Mouse (Mus musculus): ENCODE results near the gene Rab39.

The Rab39 gene

DNA sequence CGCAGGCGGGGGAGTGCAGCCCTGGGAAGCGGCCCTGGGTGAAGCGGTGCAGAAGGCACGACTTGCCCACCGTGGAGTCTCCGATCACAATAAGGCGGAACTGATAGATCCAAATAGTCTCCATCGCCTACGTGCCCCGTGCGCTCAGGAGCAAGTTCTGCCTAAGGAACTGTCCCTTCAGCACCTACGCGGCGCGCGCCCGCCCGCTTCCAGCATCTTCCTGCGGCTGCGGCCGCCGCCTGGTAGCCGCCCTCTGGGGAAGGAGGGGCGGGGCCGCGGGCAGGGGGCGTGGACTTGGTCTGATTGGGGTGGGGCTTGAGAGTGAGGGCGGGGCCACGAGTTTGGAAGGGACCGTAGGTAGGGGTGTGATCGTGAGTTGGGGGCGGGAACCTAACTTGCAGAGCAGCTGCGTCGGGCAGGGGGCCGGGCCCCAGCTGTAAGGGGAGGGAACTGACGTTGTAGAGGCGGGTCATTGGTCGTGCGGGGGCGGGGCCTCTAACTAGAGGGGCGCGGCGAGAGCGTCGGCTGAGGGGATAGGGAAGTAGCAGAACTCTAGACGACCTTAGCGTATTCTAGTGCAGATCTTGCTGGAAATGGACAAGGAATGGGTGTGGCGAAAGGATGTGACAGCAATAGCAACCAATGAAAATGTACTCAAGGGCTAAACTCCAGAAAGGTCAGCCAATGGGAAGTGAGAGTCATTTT lies at the start of gene Rab39:
Gene Rab39 (minus strand): TSS at position 241 of the 705 bp plus-strand sequence.
- DNase-seq (ENCODE audit: extremely low spot score, low read depth, low spot score), result peak; percentile 47

DNA sequence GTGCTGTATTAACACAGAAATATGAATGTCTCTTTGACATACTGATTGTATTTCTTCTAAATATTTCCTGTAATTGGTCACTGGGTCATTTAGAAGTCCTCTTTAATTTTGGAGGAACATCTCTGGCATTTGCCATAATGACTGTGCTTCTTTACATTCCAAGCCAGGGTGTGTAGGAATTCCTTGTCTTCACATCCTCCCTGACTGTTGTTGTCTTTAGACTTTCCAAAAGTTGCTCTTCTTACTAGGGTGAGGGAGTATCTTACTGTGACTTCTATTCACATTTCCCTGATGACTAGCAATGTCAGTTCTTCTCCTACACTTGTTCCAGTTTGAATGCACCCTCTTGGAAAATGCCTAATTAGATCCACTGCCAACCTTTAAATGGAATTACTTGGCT lies 48.8 kb upstream of the Rab39 start:
- DNase-seq (ENCODE audit: extremely low spot score, low read depth, low spot score), result no peak

DNA sequence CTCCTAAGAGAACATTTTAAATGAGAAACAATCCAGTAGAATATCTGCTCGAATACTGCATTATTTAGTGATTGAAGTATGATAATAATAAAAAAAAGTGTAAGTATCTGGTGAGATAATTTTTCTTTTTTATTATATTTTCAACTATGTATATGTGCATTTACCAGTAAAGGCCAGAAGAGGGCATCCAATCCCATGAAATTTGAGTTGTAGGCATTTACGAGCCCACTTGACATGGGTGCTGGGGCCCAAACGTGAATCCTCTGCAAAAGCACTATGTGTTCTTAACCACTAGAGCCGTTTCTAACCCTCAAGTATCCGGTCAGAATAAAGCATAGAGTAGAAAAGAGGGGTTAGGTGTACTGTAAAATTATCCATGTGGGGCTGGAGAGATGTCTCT lies 44.9 kb upstream of the Rab39 start:
- no peak for DNase-seq (ENCODE audit: extremely low spot score, low read depth, low spot score)

DNA sequence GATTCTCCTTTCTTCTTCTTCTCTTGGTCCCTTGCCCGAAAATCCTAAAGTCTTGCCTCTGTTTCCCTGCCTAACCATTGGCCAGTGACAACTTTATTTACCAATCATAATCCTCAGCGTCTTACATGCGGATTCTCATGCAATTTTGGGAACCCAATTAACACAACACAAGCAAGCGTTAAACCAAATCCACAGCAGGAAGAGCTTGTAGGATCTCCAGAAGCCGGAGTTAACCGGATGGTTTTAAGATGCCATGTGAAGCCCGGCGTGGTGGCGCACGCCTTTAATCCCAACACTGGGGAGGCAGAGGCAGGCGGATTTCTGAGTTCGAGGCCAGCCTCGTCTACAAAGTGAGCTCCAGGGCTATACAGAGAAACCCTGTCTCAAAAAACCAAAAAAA lies 44.4 kb upstream of the Rab39 start:
- no peak for DNase-seq (ENCODE audit: extremely low spot score, low read depth, low spot score)

DNA sequence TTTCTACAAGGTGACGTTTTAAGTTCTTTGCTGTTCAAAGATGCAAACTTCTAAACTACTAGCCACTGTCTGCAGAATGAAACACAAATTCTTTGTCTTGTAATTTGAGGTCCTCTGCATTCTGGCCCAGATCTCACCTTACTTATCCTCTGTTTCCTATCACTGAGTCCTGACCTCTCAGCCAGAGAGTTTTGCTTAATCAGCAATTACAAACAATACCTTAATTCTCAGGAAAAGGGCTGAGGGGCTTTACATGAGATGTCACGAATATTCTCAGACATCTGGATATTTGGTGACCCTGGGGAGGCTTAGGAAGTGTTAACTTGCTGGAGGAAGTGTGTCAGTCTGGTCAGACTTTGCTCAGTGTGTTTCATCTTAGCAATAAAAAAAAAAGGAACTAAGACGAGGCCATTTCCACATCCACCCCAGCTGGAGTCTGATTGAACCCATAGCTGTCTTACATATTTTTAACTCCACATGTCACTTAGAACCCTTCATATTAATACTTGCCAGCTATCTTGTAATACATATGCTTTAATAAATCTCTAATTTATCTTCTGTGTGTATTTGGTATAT lies 34.9 kb upstream of the Rab39 start:
- DNase-seq (ENCODE audit: extremely low spot score, low read depth, low spot score), result no peak

DNA sequence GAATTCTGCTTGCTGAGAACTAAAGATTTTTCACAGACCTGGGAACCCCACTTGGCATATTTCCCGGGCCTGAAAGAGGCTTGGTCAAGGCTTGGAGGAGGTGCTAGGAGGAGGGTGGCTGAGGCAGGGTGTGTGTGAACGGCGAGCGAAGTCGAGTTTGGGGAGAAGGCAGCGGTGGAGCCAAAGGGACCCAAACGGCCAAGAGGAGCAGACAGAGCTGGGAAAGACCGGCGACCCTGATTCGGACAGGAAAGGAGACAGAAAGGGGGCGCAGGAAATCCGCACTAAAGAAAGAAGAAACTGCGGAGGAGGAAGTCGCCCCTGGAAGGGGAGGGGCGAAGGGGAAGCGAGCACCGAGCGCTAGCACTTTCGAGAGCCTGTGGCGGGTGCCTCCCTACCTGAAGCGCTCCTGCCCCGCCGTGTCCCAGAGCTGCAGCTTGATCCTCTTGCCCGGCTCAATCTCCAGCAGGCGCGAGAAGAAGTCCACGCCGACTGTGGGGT lies 491 bp downstream of the Rab39 start:
- no peak for DNase-seq (ENCODE audit: extremely low spot score, low read depth, low spot score)

DNA sequence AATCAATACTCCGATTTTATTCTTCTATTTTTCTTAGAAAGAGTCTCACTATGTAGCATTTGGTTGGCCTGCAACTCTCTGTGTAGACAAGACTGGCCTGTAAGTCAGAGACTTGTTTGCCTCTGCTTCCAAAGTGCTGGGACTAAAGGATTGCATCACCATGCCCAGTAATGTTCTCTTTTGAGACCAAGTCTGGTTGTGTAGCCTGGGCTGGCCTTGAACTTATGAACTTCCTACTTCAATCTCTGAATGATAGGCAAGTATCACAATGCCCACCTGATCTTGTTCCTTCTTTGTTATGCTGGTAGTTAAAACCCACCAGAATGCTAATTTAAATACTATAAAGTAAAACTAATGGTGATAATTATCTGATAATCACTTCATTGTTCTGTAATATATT lies 3.0 kb downstream of the Rab39 start:
- no peak for DNase-seq (ENCODE audit: extremely low spot score, low read depth, low spot score)

DNA sequence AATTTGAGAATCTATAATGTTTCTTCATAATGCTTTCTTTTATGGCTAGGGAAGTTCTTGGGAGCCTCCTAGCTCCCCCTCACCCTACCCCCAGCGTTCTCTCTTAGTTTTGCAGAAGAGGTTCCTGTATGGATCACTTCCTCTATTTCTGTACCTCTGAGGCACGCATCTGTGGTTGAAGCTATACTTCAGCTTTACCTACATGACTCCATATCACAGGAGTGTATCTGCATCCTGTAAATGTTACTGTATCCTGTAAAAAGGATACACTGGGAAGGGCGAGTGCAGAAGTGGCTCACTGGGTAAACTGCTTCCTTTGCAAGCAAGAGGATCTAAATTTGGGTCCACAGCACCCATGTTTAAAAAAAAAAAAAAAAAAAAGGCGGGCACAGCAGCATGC lies 5.5 kb downstream of the Rab39 start:
- no peak for DNase-seq (ENCODE audit: extremely low spot score, low read depth, low spot score)

DNA sequence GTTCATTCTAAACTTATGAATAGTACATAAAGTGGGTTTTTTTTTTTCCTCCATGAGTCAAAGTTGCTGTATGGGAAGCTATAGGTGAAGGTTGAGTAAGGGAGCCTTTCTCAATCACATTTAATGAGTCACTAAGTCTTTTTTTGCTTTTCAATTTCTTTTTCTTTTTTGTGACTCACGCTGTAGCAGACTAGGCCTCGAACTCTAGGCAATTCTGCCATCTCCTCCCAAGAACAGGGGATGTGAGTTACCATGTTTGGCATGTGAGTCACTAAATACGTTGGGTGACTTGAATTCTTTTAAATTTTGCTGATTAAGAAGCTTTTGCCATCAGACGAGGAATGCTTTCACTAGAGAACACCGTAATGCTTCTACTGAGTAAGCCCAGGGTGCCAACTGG lies 10.2 kb downstream of the Rab39 start:
- DNase-seq (ENCODE audit: extremely low spot score, low read depth, low spot score), result no peak

DNA sequence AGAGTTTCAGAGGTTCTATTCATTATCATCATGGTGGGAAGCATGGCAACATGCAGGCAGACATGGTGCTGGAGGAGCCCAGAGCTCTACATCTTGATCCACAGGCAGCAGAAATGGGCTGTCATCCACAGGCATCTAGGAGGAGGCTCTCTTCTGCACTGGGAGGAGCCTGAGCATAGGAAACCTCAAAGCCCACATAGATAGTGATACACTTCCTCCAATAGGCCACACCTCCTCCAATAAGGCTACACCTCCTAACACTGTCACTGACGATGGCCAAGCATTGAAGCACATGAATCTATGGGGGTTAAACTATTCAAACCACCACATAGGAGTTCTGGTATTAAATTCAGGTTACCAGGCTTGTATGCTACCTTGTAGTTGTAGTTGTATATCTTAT lies 12.3 kb downstream of the Rab39 start:
- DNase-seq (ENCODE audit: extremely low spot score, low read depth, low spot score), result no peak

DNA sequence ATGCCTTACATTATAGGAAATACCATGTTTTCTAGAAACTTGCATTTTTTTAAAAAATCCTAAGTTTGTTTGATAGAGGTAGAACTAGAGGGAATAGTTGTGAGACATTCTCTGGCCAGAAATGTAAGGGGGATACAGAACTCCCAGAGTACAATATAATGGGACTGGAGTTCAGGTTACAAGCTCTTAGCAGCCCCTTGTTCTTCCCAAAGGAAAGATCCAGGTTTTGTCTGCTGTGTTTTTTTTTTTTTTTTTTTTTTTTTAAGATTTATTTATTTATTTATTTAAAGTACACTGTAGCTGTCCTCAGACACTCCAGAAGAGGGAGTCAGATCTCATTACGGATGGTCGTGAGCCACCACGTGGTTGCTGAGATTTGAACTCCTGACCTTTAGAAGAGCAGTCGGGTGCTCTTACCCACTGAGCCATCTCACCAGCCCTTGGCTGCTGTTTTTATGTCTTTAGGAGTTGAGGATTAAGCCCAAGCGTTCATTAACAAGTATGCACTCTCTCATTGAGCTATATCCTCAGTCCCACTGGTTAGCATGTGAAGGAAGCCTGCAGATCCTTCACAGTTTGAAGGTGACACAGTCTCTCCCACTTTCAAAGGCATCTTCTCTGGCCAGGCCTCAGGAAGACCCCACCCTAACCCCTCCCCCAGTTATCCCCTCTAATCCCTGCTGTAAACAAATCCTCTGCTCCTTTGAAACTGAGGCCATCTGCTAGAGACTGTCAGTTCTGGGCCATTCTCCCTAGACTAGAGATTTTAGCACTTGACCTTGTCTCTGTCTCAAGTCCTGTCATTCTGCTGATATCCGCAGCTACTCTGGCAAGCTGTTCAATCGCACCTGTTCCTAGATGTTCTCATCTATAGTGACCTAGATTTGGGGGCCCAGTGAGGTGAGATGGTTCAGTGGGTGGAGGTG lies 14.0 kb downstream of the Rab39 start:
- no peak for DNase-seq (ENCODE audit: extremely low spot score, low read depth, low spot score)

DNA sequence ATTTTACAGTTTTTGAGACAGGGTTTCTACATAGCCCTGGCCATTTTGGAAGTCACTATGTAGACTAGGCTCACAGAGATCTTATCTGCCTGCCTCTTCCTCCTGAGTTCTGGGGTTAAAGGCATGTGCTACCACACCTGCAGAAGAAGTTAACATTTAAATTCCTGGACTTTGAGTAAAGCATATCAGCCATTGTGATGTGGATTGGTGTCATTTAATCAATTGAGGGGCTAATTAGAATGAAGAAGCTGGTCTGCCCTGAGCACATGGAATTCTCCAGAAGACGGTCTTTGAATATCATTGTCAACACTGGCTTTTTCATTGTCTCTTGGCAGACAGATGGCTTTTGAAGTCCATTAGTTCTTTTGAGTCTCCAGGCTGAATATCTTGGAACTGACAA lies 25.2 kb downstream of the Rab39 start:
- DNase-seq (ENCODE audit: extremely low spot score, low read depth, low spot score), result no peak

DNA sequence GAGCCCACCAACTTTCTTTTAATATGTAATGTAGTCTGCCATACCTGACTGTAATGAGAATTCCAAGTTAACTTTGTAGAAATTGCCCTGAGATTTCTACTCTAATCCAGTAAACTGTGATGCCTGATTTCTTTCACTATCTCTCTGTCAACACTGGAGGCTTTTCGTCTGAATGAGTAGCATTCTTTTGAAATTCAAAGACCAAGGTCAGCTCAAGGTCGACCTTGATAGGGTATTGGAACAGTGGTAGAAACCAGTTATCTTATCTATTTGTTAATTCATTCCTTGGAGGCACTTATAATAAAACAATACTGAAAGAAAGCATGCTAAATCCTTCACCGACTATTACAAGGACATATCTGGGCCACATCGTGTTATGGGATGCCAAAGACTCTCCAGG lies 29.1 kb downstream of the Rab39 start:
- DNase-seq (ENCODE audit: extremely low spot score, low read depth, low spot score), result no peak

DNA sequence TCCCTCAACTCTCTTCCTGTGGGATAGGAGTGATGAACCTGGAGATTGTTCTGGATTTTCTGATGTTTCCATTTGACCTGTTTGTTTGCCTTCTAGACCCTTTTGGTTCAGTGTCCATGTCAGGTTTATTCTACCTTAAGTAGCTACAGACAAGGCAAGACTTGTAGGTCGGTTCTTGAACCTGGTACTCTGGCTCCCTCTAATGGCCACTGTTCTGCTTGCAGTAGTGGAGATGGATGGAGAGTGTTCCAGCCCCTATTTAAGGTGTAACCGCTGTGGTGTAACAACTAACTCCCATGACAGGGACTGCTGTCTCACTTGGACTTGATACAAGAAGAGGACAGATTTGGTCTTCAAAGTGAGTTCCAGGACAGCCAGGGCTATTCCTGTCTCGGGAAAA lies 32.5 kb downstream of the Rab39 start:
- DNase-seq (ENCODE audit: extremely low spot score, low read depth, low spot score), result peak; percentile 28

DNA sequence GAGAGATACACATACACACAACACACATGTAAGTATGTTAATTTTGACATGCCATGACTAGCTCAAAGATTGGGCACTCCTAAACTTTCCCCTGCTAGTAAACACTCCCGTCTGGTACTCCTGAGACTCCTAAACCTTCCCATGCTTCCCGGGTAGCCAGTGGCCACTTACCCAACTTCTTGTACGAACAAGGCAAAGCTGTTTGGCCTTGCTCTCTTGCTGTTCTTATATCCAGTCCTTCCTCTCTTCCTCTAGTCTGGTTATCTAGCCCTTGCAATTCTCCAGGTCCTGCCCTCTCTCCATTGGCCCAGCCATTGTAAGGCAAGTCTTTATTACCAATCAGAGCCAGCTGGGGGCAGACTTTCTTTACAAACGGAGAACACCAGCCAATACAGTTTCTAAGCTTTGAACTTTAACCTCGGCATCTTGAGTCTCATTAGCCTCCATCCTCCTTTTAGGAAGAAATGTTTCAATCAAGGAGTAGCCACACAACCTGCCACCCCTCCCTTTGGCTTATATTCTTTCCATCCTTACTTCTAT lies 36.3 kb downstream of the Rab39 start, which contains the start of gene Cul5:
Gene Cul5 (minus strand): TSS at position 335 of the 540 bp plus-strand sequence.
- DNase-seq (ENCODE audit: extremely low spot score, low read depth, low spot score), result no peak

DNA sequence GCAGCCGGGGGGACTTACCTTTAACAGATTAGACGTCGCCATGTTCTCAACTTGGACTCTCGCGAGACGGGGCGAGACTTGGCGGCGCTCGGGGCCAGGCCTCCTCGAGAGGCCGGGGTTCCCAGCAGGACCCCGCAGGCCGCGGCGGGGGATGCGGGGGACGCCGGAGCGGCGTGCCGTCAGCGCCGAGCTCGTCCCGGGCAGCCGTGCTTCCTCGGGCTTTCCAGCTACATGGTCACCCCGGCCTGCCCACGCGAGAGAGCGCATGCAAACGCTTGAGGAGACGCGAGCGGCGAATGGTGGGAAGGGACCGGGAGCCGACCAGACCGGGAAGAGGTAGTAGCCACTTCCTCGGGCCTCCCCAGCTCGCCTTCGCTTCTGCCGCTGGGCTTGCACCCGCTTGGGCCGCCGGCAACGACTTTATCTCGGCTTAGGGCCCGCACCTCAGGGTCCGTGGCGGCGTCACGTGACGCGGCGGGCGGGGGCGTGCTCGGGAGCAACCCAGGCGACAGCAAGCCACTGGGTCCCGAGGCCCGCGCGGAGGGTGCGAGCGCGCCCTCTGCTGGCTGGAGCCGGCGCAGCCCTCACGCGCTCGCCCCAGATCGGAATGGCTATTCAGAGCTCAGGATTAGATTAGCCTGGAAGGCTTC lies 38.9 kb downstream of the Rab39 start:
- DNase-seq (ENCODE audit: extremely low spot score, low read depth, low spot score), result peak; percentile 70

DNA sequence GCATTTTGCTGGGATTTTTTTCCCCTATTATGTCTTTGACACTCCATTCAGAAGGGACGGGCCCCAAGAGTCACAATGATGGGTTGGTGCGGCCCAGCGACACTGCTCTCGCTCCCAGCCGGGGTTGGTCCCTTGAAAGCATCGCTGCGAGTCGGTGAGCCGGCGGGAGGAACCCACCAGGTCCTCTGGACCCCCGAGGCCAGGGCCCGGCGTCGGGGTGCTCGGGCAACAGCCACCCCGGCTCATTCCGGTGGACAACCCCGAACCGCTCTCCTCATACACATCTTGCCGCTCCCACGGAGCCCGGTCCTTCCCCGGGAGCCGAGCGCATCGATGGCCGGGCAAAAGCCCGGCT lies 39.4 kb downstream of the Rab39 start:
- no peak for DNase-seq (ENCODE audit: extremely low spot score, low read depth, low spot score)

DNA sequence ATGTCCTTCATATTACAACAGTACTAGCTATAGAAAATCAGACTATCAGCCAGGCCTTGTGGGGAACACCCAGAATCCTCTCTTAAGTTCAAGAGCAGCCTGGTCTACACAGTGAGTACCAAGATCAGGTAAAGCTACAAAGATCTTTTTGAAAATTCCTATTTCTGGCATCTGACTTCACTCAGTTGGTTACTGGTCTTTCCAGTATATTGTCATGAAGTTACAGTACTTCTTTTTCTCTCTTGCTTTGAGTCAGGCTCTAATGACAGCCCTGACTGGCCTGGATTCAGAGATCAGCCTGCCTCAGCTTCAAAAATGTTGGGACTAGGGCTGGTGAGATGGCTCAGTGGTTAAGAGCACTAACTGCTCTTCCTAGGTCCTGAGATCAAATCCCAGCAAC lies 40.6 kb downstream of the Rab39 start:
- DNase-seq (ENCODE audit: extremely low spot score, low read depth, low spot score), result no peak

DNA sequence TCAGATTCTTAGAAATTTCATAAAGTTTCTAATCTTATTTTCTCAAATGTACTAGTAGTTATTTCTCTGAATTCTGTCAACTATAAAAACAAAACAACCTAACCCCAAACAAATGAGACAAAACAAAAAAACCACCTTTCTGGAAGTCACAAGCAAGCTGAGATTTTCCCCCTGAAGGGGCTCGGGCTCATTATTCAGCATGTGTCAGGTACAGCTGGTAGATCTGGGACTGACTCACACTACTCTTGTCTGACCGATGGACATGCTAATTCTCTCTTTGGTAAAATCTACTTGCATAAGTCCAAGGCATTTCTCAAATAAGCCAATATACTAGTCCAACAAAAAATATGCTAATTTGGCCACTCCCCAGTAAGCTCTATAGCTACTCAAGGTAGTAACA lies 41.2 kb downstream of the Rab39 start:
- no peak for DNase-seq (ENCODE audit: extremely low spot score, low read depth, low spot score)

DNA sequence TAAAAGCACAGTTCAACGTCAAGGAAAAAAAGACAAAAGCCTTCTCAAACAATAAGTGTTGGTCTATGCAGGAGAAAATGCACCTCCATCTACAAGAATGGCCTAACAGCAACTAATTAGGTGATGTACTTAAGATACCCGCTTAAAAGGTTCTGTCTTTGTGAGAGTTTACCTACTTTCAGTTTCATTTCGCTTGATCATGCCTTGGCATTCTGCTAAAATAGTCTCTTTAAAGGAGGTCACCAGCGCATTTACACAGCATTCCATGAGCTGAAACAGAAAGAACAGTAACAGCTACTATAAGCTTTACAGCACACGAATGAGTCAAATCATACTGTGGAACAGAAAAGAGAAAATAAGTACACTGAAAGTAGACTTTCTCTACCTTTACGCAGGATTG lies 71.2 kb downstream of the Rab39 start:
- DNase-seq (ENCODE audit: extremely low spot score, low read depth, low spot score), result no peak
